24 mouse cellular contexts compared by ENCODE assay signal in genomic region chr2:155743351-155743750, GRCm38 (mm10). TPM values are rescaled to one million over a fixed set of nuclear protein-coding genes. Genes with fewer than 3 reads are reported as not detected.
DNase-seq lines count a peak whose midpoint lies in the region; ATAC-seq and TF ChIP-seq lines count a peak whose summit lies in the region.
"Had no signal": no experiment of that assay in that cellular context is flagged by ENCODE, and none has a peak within 500 bp of the region (broad histone marks: within the 10 kb centered on the region; RNA-seq: fewer than 3 reads in every experiment).

No protein-coding gene starts in this region.

- H3K36me3 ChIP-seq in heart, embryonic 15.5 days: no peaks in the 10 kb centered on the region
- no peaks in the 10 kb centered on the region for H3K36me3 ChIP-seq in limb, embryonic 15.5 days
- H3K36me3 ChIP-seq in limb, embryonic 10.5 days: no peaks in the 10 kb centered on the region
- no peaks in the 10 kb centered on the region for H3K36me3 ChIP-seq in forebrain, postnatal 0 days (ENCODE audit: insufficient read depth)
- H3K36me3 ChIP-seq: embryonic facial prominence, embryonic 12.5 days; hindbrain, embryonic 12.5 days; stomach, embryonic 15.5 days had no signal

- no peak for ATAC-seq in heart, embryonic 15.5 days (replicated peaks; ENCODE audit: insufficient number of reproducible peaks, insufficient read depth, low FRiP score, low read depth)
- ATAC-seq in limb, embryonic 15.5 days (ENCODE audit: insufficient number of reproducible peaks, low FRiP score, low TSS enrichment, low read depth): no peak
- ATAC-seq in forebrain, postnatal 0 days: no peak
- ATAC-seq: CD4-positive, CD25-positive, alpha-beta regulatory T cell, adult 4 months had no signal

- no peak overlapping the region for H3K9ac ChIP-seq in heart, embryonic 15.5 days
- no peak overlapping the region for H3K9ac ChIP-seq in limb, embryonic 15.5 days
- H3K9ac ChIP-seq in forebrain, postnatal 0 days: no peak overlapping the region
- H3K9ac ChIP-seq: embryonic facial prominence, embryonic 12.5 days; hindbrain, embryonic 12.5 days; liver, postnatal 0 days; stomach, embryonic 15.5 days had no signal

- no peak for DNase-seq in heart, adult 9 months (ENCODE audit: low spot score in 2 of 2)
- DNase-seq in limb, embryonic 10.5 days (ENCODE audit: low spot score): no peak
- DNase-seq in 416B (ENCODE audit: low read depth) (peak; percentile 79), ZHBTc4 (ENCODE audit: low read depth, low spot score) (peak; percentile 33), adipocyte (ENCODE audit: low spot score) (no peak)
- DNase-seq in forebrain, postnatal 0 days: no peak
- DNase-seq: cerebellum, adult 11-12 months; retina, postnatal 1 day; thymus, postnatal 25 days had no signal

- 70% methylated on average over 9 of the region's 9 CpGs for WGBS in heart, embryonic 15.5 days
- 77% methylated on average over 9 of the region's 9 CpGs for WGBS in limb, embryonic 15.5 days
- 88% methylated on average over 9 of the region's 9 CpGs for WGBS in limb, embryonic 10.5 days
- WGBS in forebrain, postnatal 0 days: 85% methylated on average over 9 of the region's 9 CpGs

- no peak for TF ChIP-seq CTCF in forebrain, postnatal 0 days (IDR thresholded peaks at IDR 0.05; ENCODE audit: low read depth)

- peak overlapping the region; percentile 7; the same call in 1 of the 2 replicates for H3K4me2 ChIP-seq in heart, embryonic 15.5 days
- no peak overlapping the region for H3K4me2 ChIP-seq in limb, embryonic 15.5 days
- H3K4me2 ChIP-seq in forebrain, postnatal 0 days (ENCODE audit: low read depth): no peak overlapping the region
- H3K4me2 ChIP-seq: embryonic facial prominence, embryonic 12.5 days; hindbrain, embryonic 12.5 days; midbrain, embryonic 11.5 days; stomach, embryonic 15.5 days had no signal

- H3K9me3 ChIP-seq in heart, embryonic 15.5 days (replicated peaks): no peaks in the 10 kb centered on the region
- H3K9me3 ChIP-seq in limb, embryonic 15.5 days: no peaks in the 10 kb centered on the region
- no peaks in the 10 kb centered on the region for H3K9me3 ChIP-seq in limb, embryonic 10.5 days (replicated peaks)
- H3K9me3 ChIP-seq in forebrain, postnatal 0 days (ENCODE audit: low read length): no peaks in the 10 kb centered on the region
- H3K9me3 ChIP-seq: embryonic facial prominence, embryonic 12.5 days; hindbrain, embryonic 12.5 days; stomach, embryonic 15.5 days had no signal

- no peaks in the 10 kb centered on the region for H3K27me3 ChIP-seq in heart, embryonic 15.5 days
- H3K27me3 ChIP-seq in limb, embryonic 15.5 days: no peaks in the 10 kb centered on the region
- no peaks in the 10 kb centered on the region for H3K27me3 ChIP-seq in limb, embryonic 10.5 days (ENCODE audit: low read depth, poor library complexity, severe bottlenecking)
- no peaks in the 10 kb centered on the region for H3K27me3 ChIP-seq in forebrain, postnatal 0 days (ENCODE audit: insufficient read depth, low read length)
- H3K27me3 ChIP-seq: embryonic facial prominence, embryonic 12.5 days; hindbrain, embryonic 12.5 days; stomach, embryonic 15.5 days had no signal

- peak overlapping the region; percentile 70 for H3K27ac ChIP-seq in heart, embryonic 15.5 days
- 0 out of 2 replicates have a peak overlapping the region, but pooled peaks have one; percentile 9 for H3K27ac ChIP-seq in limb, embryonic 15.5 days
- no peak overlapping the region for H3K27ac ChIP-seq in limb, embryonic 10.5 days
- no peak overlapping the region for H3K27ac ChIP-seq in forebrain, postnatal 0 days (ENCODE audit: low read depth, low read length)
- H3K27ac ChIP-seq: embryonic facial prominence, embryonic 12.5 days; hindbrain, embryonic 12.5 days had no signal

- H3K4me3 ChIP-seq in heart, embryonic 15.5 days: no peak overlapping the region
- no peak overlapping the region for H3K4me3 ChIP-seq in limb, embryonic 15.5 days
- no peak overlapping the region for H3K4me3 ChIP-seq in limb, embryonic 10.5 days
- no peak overlapping the region for H3K4me3 ChIP-seq in forebrain, postnatal 0 days (ENCODE audit: low read depth, low read length)
- H3K4me3 ChIP-seq: embryonic facial prominence, embryonic 12.5 days; hindbrain, embryonic 12.5 days; stomach, embryonic 15.5 days had no signal

- H3K4me1 ChIP-seq in heart, embryonic 15.5 days (replicated peaks): peaks cover 19% of the 10 kb centered on the region
- peaks cover 6% of the 10 kb centered on the region for H3K4me1 ChIP-seq in limb, embryonic 15.5 days
- no peaks in the 10 kb centered on the region for H3K4me1 ChIP-seq in limb, embryonic 10.5 days
- no peaks in the 10 kb centered on the region for H3K4me1 ChIP-seq in forebrain, postnatal 0 days (ENCODE audit: insufficient read depth)
- H3K4me1 ChIP-seq: embryonic facial prominence, embryonic 12.5 days; hindbrain, embryonic 12.5 days had no signal

RNA-seq across cellular contexts. Expression of gene Procr, which starts 7.6 kb away (rescaled TPM):
- polyA plus RNA-seq in heart, embryonic 15.5 days (2015; fragmentation: Nextera tagmentation; extraction: Ambion mirVana): 8.0 and 8.3 TPM in 2 replicates
- polyA plus RNA-seq in limb, embryonic 15.5 days (2015; fragmentation: Nextera tagmentation; extraction: Ambion mirVana): 6.1 and 8.4 TPM in 2 replicates
- polyA plus RNA-seq in limb, embryonic 10.5 days (2016; fragmentation: Nextera tagmentation; extraction: Ambion mirVana): 0.87 and 1.9 TPM in 2 replicates
- 1.6 and 1.9 TPM in 2 replicates for total RNA-seq in forebrain, postnatal 0 days (2014; rRNA removed)
- 1.6 and 1.9 TPM in 2 replicates for polyA plus RNA-seq in forebrain, postnatal 0 days (2015; fragmentation: Nextera tagmentation; extraction: Ambion mirVana)
- total RNA-seq: neutrophil, adult 5-6 weeks had no signal
- polyA plus RNA-seq: CD4-positive, CD25-positive, alpha-beta regulatory T cell, adult 4 months had no signal

RNA-seq across cellular contexts. Expression of gene Gm17581, which starts 7.7 kb away (rescaled TPM):
- not detected in 2 replicates for polyA plus RNA-seq in heart, embryonic 15.5 days (2015; fragmentation: Nextera tagmentation; extraction: Ambion mirVana)
- polyA plus RNA-seq in limb, embryonic 15.5 days (2015; fragmentation: Nextera tagmentation; extraction: Ambion mirVana): not detected in 2 replicates
- polyA plus RNA-seq in limb, embryonic 10.5 days (2016; fragmentation: Nextera tagmentation; extraction: Ambion mirVana): not detected in 2 replicates
- not detected in 2 replicates for total RNA-seq in forebrain, postnatal 0 days (2014; rRNA removed)
- not detected in 2 replicates for polyA plus RNA-seq in forebrain, postnatal 0 days (2015; fragmentation: Nextera tagmentation; extraction: Ambion mirVana)
- total RNA-seq: gastrocnemius, postnatal 14 days; neutrophil, adult 5-6 weeks had no signal
- polyA plus RNA-seq: brain, embryonic 14.5 days; CD4-positive, CD25-positive, alpha-beta regulatory T cell, adult 4 months; embryonic facial prominence, embryonic 12.5 days; frontal cortex, adult 2 months; hindbrain, embryonic 12.5 days; intestine, postnatal 0 days; limb, embryonic 14.5 days; liver, postnatal 0 days; midbrain, embryonic 11.5 days; small intestine, adult 2 months; stomach, embryonic 15.5 days had no signal

RNA-seq across cellular contexts. Expression of gene Edem2, which starts 14.1 kb away (rescaled TPM):
- 20.3 and 29.3 TPM in 2 replicates for polyA plus RNA-seq in heart, embryonic 15.5 days (2015; fragmentation: Nextera tagmentation; extraction: Ambion mirVana)
- polyA plus RNA-seq in limb, embryonic 15.5 days (2015; fragmentation: Nextera tagmentation; extraction: Ambion mirVana): 33.7 and 35.5 TPM in 2 replicates
- polyA plus RNA-seq in limb, embryonic 10.5 days (2016; fragmentation: Nextera tagmentation; extraction: Ambion mirVana): 22.1 and 26.6 TPM in 2 replicates
- 35.9 and 41.9 TPM in 2 replicates for total RNA-seq in forebrain, postnatal 0 days (2014; rRNA removed)
- polyA plus RNA-seq in forebrain, postnatal 0 days (2015; fragmentation: Nextera tagmentation; extraction: Ambion mirVana): 30.7 and 34.1 TPM in 2 replicates

RNA-seq across cellular contexts. Expression of gene Mmp24, which starts 31.8 kb away (rescaled TPM):
- 0.05 and 0.13 TPM in 2 replicates for polyA plus RNA-seq in heart, embryonic 15.5 days (2015; fragmentation: Nextera tagmentation; extraction: Ambion mirVana)
- 0.06 and 0.11 TPM in 2 replicates for polyA plus RNA-seq in limb, embryonic 15.5 days (2015; fragmentation: Nextera tagmentation; extraction: Ambion mirVana)
- 0.05 TPM in 1 of 2 replicates, not detected in the other for polyA plus RNA-seq in limb, embryonic 10.5 days (2016; fragmentation: Nextera tagmentation; extraction: Ambion mirVana)
- 124 and 128 TPM in 2 replicates for total RNA-seq in forebrain, postnatal 0 days (2014; rRNA removed)
- 15.5 and 17.0 TPM in 2 replicates for polyA plus RNA-seq in forebrain, postnatal 0 days (2015; fragmentation: Nextera tagmentation; extraction: Ambion mirVana)
- total RNA-seq: neutrophil, adult 5-6 weeks had no signal
- polyA plus RNA-seq: CD4-positive, CD25-positive, alpha-beta regulatory T cell, adult 4 months; liver, postnatal 0 days had no signal

RNA-seq across cellular contexts. Expression of gene Trpc4ap, which starts 51.2 kb away (rescaled TPM):
- 83.0 and 101 TPM in 2 replicates for polyA plus RNA-seq in heart, embryonic 15.5 days (2015; fragmentation: Nextera tagmentation; extraction: Ambion mirVana)
- polyA plus RNA-seq in limb, embryonic 15.5 days (2015; fragmentation: Nextera tagmentation; extraction: Ambion mirVana): 124 and 141 TPM in 2 replicates
- polyA plus RNA-seq in limb, embryonic 10.5 days (2016; fragmentation: Nextera tagmentation; extraction: Ambion mirVana): 125 and 141 TPM in 2 replicates
- total RNA-seq in forebrain, postnatal 0 days (2014; rRNA removed): 110 and 131 TPM in 2 replicates
- polyA plus RNA-seq in forebrain, postnatal 0 days (2015; fragmentation: Nextera tagmentation; extraction: Ambion mirVana): 118 and 128 TPM in 2 replicates

Comparison
In these comparisons a context has a peak if more than half of its experiments do, and no peak if none do; other contexts are left out.
1. H3K27ac ChIP-seq: peak in heart, embryonic 15.5 days (single experiment) and limb, embryonic 15.5 days (single experiment); none in limb, embryonic 10.5 days (single experiment) and forebrain, postnatal 0 days (single experiment).
2. DNase-seq: peak in 416B (single experiment) and ZHBTc4 (single experiment); none in heart, adult 9 months (0 of 2), limb, embryonic 10.5 days (single experiment), adipocyte (single experiment) and forebrain, postnatal 0 days (single experiment).